Mouse (Mus musculus): ENCODE measurements at regions not wholly inside any gene's neighbourhood (a gene's known extent, or its start where the extent isn't known, plus 50 kb on each side); places are given as distances from the start of the nearest gene placed in this dataset.

DNA sequence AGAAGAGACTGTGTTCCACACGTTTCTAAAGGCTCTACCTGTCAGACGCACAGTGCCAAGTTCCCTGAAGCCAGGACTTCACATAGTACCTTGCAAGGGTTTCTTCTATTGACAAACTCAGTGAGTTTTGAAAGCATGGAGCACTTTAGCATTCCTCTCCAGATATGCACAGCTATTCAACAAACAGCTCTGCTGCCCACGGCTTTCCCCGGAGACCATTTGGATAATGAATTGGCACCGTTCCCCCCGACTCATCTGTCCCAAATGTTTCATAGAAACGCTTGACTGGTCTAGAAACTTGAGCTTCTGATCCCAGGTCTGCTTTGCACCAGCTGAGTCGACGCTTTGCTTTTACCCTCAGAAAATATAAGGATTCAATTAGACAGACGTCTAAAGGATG, 162.2 kb upstream of the St6galnac5 start:
- WGBS, result 70% methylated on average over 10 of the region's 10 CpGs

DNA sequence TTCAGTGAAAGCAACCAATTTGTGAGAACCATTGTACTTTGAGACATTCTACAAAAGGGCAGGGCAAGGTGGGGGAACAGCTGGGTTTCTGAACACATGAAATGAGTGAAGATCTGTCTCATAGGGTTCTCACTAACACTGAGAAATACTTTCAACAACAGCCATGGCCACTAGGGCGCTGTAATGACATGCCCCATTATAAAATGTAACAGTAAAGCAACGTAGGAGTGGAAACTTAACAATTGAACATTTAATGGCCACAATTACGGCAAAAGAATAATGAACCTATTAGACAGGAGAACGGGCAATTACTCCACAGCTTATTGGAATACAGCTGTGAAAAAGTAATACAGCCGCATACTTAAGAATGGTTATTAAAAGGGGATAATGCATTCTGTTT, 158.9 kb upstream of the St6galnac5 start:
- Histone ChIP-seq H3K9me3 (ENCODE audit: control insufficient read depth, low read length) (no peaks in the 10 kb centered on the region), H3K9ac (ENCODE audit: low read depth, low read length, severe bottlenecking) (no peak overlapping the region), H3K4me2 (replicated peaks; ENCODE audit: low read depth, low read length, severe bottlenecking) (no peak overlapping the region), H3K36me3 (ENCODE audit: control insufficient read depth, insufficient read depth, low read length) (no peaks in the 10 kb centered on the region), H3K27me3 (ENCODE audit: control insufficient read depth, insufficient read depth, low read length) (no peaks in the 10 kb centered on the region), H3K4me1 (ENCODE audit: control insufficient read depth, insufficient read depth, low read length) (no peaks in the 10 kb centered on the region), H3K27ac (replicated peaks; ENCODE audit: low read depth, low read length) (no peak overlapping the region), H3K4me3 (replicated peaks; ENCODE audit: low read length) (no peak overlapping the region)
- no peak for ATAC-seq (ENCODE audit: low FRiP score, low read depth)
- no peak for TF ChIP-seq POLR2A (IDR thresholded peaks at IDR 0.05; ENCODE audit: borderline replicate concordance, extremely low read depth, insufficient read depth, insufficient read length)
- WGBS, result 59% methylated on average over 5 of the region's 5 CpGs
- DNase-seq (ENCODE audit: low spot score), result no peak

More for the DNA sequence above, 162.2 kb upstream of the St6galnac5 start:
- Histone ChIP-seq H3K4me2 (replicated peaks; ENCODE audit: low read depth, low read length, severe bottlenecking) (no peak overlapping the region), H3K27ac (replicated peaks; ENCODE audit: low read depth, low read length) (no peak overlapping the region), H3K4me1 (ENCODE audit: control insufficient read depth, insufficient read depth, low read length) (no peaks in the 10 kb centered on the region), H3K9me3 (ENCODE audit: control insufficient read depth, low read length) (no peaks in the 10 kb centered on the region), H3K4me3 (replicated peaks; ENCODE audit: low read length) (no peak overlapping the region), H3K9ac (ENCODE audit: low read depth, low read length, severe bottlenecking) (no peak overlapping the region), H3K36me3 (ENCODE audit: control insufficient read depth, insufficient read depth, low read length) (no peaks in the 10 kb centered on the region), H3K27me3 (ENCODE audit: control insufficient read depth, insufficient read depth, low read length) (no peaks in the 10 kb centered on the region)
- ATAC-seq (ENCODE audit: low FRiP score, low read depth) (no peak), DNase-seq (ENCODE audit: low spot score) (peak; percentile 8)
- no peak for TF ChIP-seq POLR2A (IDR thresholded peaks at IDR 0.05; ENCODE audit: borderline replicate concordance, extremely low read depth, insufficient read depth, insufficient read length)

DNA sequence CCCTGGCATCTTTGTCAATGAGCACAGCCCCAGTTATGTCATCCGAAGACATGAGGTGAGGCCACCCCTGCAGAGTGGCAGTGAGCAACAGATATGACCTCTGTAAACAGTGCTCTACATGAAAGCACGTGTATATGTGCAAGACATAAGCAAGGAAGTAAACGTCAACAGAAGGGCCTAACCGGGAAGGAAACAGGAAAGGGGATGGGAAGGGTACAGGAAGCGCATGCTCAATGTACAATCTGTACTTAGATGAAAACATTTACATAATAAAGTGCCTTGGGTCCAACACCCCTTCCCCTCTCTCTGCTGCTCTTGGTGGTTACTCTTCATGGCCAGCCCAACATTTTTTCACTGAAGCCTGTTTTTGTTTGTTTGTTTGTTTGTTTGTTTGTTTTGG, 143.3 kb upstream of the St6galnac5 start:
- no peak for ATAC-seq (ENCODE audit: low FRiP score, low read depth)
- H3K9ac ChIP-seq (ENCODE audit: low read depth, low read length, severe bottlenecking), result no peak overlapping the region
- WGBS, result 78% methylated on average over 5 of the region's 5 CpGs

DNA sequence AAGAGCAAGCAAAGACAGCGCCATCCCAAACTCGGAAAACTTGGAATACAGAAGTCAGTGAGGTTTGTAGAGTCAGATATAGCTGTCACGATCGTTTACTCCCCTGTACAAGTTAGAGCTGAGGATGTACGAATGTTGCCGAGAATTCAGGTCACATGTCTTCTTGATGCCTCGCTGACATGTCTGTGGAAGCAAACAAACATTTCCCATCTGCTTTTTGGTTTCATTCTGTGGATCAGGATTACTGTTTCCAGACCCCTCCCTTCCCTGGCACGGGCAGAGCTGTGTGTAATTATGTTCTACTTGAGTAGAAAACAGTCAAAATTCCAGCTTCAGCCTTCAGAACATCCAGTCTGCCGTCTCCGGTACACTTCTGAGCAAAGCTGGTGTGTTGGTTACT, 139.9 kb upstream of the St6galnac5 start:
- H3K4me2 ChIP-seq (replicated peaks; ENCODE audit: low read depth, low read length, severe bottlenecking), result no peak overlapping the region
- TF ChIP-seq POLR2A (IDR thresholded peaks at IDR 0.05; ENCODE audit: borderline replicate concordance, extremely low read depth, insufficient read depth, insufficient read length), result no peak
- ATAC-seq (ENCODE audit: low FRiP score, low read depth) (no peak), DNase-seq (ENCODE audit: low spot score) (no peak)
- H3K27me3 ChIP-seq (ENCODE audit: control insufficient read depth, insufficient read depth, low read length), result no peaks in the 10 kb centered on the region
- H3K27ac ChIP-seq (replicated peaks; ENCODE audit: low read depth, low read length), result no peak overlapping the region
- no peaks in the 10 kb centered on the region for H3K9me3 ChIP-seq (ENCODE audit: control insufficient read depth, low read length)
- no peak overlapping the region for H3K9ac ChIP-seq (ENCODE audit: low read depth, low read length, severe bottlenecking)
- no peaks in the 10 kb centered on the region for H3K4me1 ChIP-seq (ENCODE audit: control insufficient read depth, insufficient read depth, low read length)
- 85% methylated on average over 10 of the region's 10 CpGs for WGBS
- H3K36me3 ChIP-seq (ENCODE audit: control insufficient read depth, insufficient read depth, low read length), result no peaks in the 10 kb centered on the region
- H3K4me3 ChIP-seq (replicated peaks; ENCODE audit: low read length), result no peak overlapping the region

More for the DNA sequence above, 143.3 kb upstream of the St6galnac5 start:
- H3K27me3 ChIP-seq (ENCODE audit: control insufficient read depth, insufficient read depth, low read length), result no peaks in the 10 kb centered on the region
- no peak overlapping the region for H3K4me3 ChIP-seq (replicated peaks; ENCODE audit: low read length)
- H3K9me3 ChIP-seq (ENCODE audit: control insufficient read depth, low read length), result no peaks in the 10 kb centered on the region
- TF ChIP-seq POLR2A (IDR thresholded peaks at IDR 0.05; ENCODE audit: borderline replicate concordance, extremely low read depth, insufficient read depth, insufficient read length), result no peak
- DNase-seq (ENCODE audit: low spot score), result no peak
- H3K27ac ChIP-seq (replicated peaks; ENCODE audit: low read depth, low read length), result no peak overlapping the region
- no peaks in the 10 kb centered on the region for H3K4me1 ChIP-seq (ENCODE audit: control insufficient read depth, insufficient read depth, low read length)
- H3K36me3 ChIP-seq (ENCODE audit: control insufficient read depth, insufficient read depth, low read length), result no peaks in the 10 kb centered on the region
- no peak overlapping the region for H3K4me2 ChIP-seq (replicated peaks; ENCODE audit: low read depth, low read length, severe bottlenecking)

DNA sequence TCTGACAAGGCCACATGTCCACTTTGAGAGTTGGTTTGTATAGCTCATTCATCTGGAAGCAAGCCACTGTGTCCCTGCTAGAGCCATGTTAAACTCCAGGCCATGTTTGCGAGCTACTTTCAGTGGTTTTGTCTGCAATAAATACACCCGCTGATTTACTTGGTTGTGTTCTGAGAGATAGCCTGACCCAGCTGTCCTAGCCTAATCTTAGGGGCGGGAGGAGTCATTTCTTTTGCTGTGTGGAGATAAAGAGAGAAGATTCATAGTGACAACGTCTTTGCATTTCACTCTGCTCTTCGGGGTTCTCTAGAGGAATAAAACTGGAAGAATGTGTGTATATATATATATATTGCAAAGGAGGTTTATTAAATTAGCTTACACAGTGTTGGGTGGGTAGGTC, 137.1 kb upstream of the St6galnac5 start:
- no peak for TF ChIP-seq POLR2A (IDR thresholded peaks at IDR 0.05; ENCODE audit: borderline replicate concordance, extremely low read depth, insufficient read depth, insufficient read length)
- no peak overlapping the region for H3K4me3 ChIP-seq (replicated peaks; ENCODE audit: low read length)
- 72% methylated on average over 5 of the region's 5 CpGs for WGBS
- H3K4me1 ChIP-seq (ENCODE audit: control insufficient read depth, insufficient read depth, low read length), result no peaks in the 10 kb centered on the region
- no peaks in the 10 kb centered on the region for H3K9me3 ChIP-seq (ENCODE audit: control insufficient read depth, low read length)
- DNase-seq (ENCODE audit: low spot score) (no peak), ATAC-seq (ENCODE audit: low FRiP score, low read depth) (no peak)
- H3K4me2 ChIP-seq (replicated peaks; ENCODE audit: low read depth, low read length, severe bottlenecking), result no peak overlapping the region
- H3K27ac ChIP-seq (replicated peaks; ENCODE audit: low read depth, low read length), result no peak overlapping the region
- H3K36me3 ChIP-seq (ENCODE audit: control insufficient read depth, insufficient read depth, low read length), result no peaks in the 10 kb centered on the region
- H3K9ac ChIP-seq (ENCODE audit: low read depth, low read length, severe bottlenecking), result no peak overlapping the region
- no peaks in the 10 kb centered on the region for H3K27me3 ChIP-seq (ENCODE audit: control insufficient read depth, insufficient read depth, low read length)

DNA sequence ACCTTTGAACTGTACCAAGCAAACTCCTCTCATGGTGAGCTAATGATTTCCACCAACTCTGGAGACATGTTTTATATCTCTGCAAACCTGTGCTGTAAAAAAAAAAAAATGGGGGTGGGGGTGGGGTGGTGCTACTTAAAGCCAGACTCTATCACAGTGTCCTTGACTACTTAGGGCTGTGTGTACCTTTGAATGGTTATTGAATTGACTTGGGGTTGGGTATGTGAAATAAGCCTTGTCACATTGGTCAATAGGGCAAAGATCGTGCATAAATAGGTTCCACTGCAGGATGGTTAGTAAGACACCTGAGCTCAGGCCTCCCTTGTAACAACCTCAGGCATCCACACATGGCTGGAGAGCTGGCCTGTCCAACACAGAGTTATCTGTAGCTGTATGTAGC, 136.6 kb upstream of the St6galnac5 start:
- 72% methylated on average over 1 of the region's 1 CpGs for WGBS
- DNase-seq (ENCODE audit: low spot score), result no peak
- no peak for TF ChIP-seq POLR2A (IDR thresholded peaks at IDR 0.05; ENCODE audit: borderline replicate concordance, extremely low read depth, insufficient read depth, insufficient read length)

More for the DNA sequence above, 136.6 kb upstream of the St6galnac5 start:
- H3K9me3 ChIP-seq (ENCODE audit: control insufficient read depth, low read length), result no peaks in the 10 kb centered on the region
- no peak overlapping the region for H3K4me2 ChIP-seq (replicated peaks; ENCODE audit: low read depth, low read length, severe bottlenecking)
- no peak overlapping the region for H3K27ac ChIP-seq (replicated peaks; ENCODE audit: low read depth, low read length)
- H3K36me3 ChIP-seq (ENCODE audit: control insufficient read depth, insufficient read depth, low read length), result no peaks in the 10 kb centered on the region
- ATAC-seq (ENCODE audit: low FRiP score, low read depth), result no peak
- H3K4me3 ChIP-seq (replicated peaks; ENCODE audit: low read length), result no peak overlapping the region
- H3K9ac ChIP-seq (ENCODE audit: low read depth, low read length, severe bottlenecking), result no peak overlapping the region
- H3K27me3 ChIP-seq (ENCODE audit: control insufficient read depth, insufficient read depth, low read length), result no peaks in the 10 kb centered on the region
- no peaks in the 10 kb centered on the region for H3K4me1 ChIP-seq (ENCODE audit: control insufficient read depth, insufficient read depth, low read length)

Data from limb, embryonic 14.5 days (tissue).